ENCODE assay signal across 8 mouse cellular contexts in genomic region chr8:70131166-70131883, GRCm38 (mm10). TPM values are rescaled to one million over a fixed set of nuclear protein-coding genes. Genes with fewer than 3 reads are reported as not detected.
A peak's percentile ranks its signal among the peaks of the same experiment; 100 is the strongest.
DNase-seq lines count a peak whose midpoint lies in the region; ATAC-seq and TF ChIP-seq lines count a peak whose summit lies in the region.

Nr2c2ap (plus strand) TSS chr8:70131333.

- H3K9ac ChIP-seq in heart, embryonic 13.5 days, result peak within 1 kb of the TSS; percentile 89
- H3K9ac ChIP-seq in liver, embryonic 14.5 days (replicated peaks), result peak within 1 kb of the TSS; percentile 78
- peak within 1 kb of the TSS; percentile 61 for H3K9ac ChIP-seq in neural tube, embryonic 11.5 days (ENCODE audit: low read length)
- H3K9ac ChIP-seq in stomach, postnatal 0 days (ENCODE audit: low read length), result peak within 1 kb of the TSS; percentile 75

- H3K27me3 ChIP-seq in heart, embryonic 13.5 days (replicated peaks), result peaks cover 10% of the 10 kb centered on the region; the same call in 1 of the 2 replicates
- H3K27me3 ChIP-seq in liver, embryonic 14.5 days (ENCODE audit: control insufficient read depth, insufficient read depth, low read length), result no peaks in the 10 kb centered on the region
- no peaks in the 10 kb centered on the region for H3K27me3 ChIP-seq in neural tube, embryonic 11.5 days (ENCODE audit: control insufficient read depth, insufficient read depth, low read length)
- H3K27me3 ChIP-seq in stomach, postnatal 0 days (ENCODE audit: control insufficient read depth, insufficient read depth, low read length), result no peaks in the 10 kb centered on the region

- H3K4me2 ChIP-seq in heart, embryonic 13.5 days, result peak within 1 kb of the TSS; percentile 84
- peak within 1 kb of the TSS; percentile 90 for H3K4me2 ChIP-seq in liver, embryonic 14.5 days (ENCODE audit: low read depth)
- H3K4me2 ChIP-seq in neural tube, embryonic 11.5 days (ENCODE audit: low read depth), result peak within 1 kb of the TSS; percentile 76
- peak within 1 kb of the TSS; percentile 77 for H3K4me2 ChIP-seq in stomach, postnatal 0 days (replicated peaks; ENCODE audit: low read depth)

- peak; percentile 91 for ATAC-seq in erythroid progenitor cell, adult 5-6 weeks (replicated peaks; ENCODE audit: low FRiP score, poor library complexity, severe bottlenecking)
- ATAC-seq in heart, embryonic 13.5 days (ENCODE audit: extremely low read depth, insufficient number of reproducible peaks, low FRiP score, low TSS enrichment), result peak; percentile 50
- peak; percentile 83 for ATAC-seq in liver, embryonic 14.5 days (ENCODE audit: insufficient read depth)
- ATAC-seq in neural tube, embryonic 11.5 days (ENCODE audit: insufficient read depth, low FRiP score, low TSS enrichment), result peak; percentile 71
- peak; percentile 91 for ATAC-seq in stomach, postnatal 0 days (ENCODE audit: low FRiP score, low TSS enrichment)

- TF ChIP-seq POLR2A in brain, embryonic 14.5 days (IDR thresholded peaks at IDR 0.05; ENCODE audit: borderline replicate concordance, extremely low read depth, insufficient read depth, insufficient read length, poor library complexity, severe bottlenecking), result 0 out of 2 replicates have a peak, but pooled peaks have one; percentile 16

- H3K4me1 ChIP-seq in heart, embryonic 13.5 days, result peaks cover 61% of the 10 kb centered on the region
- peaks cover 7 to 20% of the 10 kb centered on the region in 2 experiments for H3K4me1 ChIP-seq in liver, embryonic 14.5 days (replicated peaks; ENCODE audit: control insufficient read depth in 2 of 2, insufficient read depth in 2 of 2, low read length in 1 of 2)
- peaks cover 3% of the 10 kb centered on the region for H3K4me1 ChIP-seq in neural tube, embryonic 11.5 days (ENCODE audit: control insufficient read depth, insufficient read depth, low read length)
- no peaks in the 10 kb centered on the region; the same call in 1 of the 2 replicates for H3K4me1 ChIP-seq in stomach, postnatal 0 days (replicated peaks; ENCODE audit: control insufficient read depth, insufficient read depth)

- TF ChIP-seq CTCF in brain, embryonic 14.5 days (IDR thresholded peaks at IDR 0.05; ENCODE audit: borderline replicate concordance, extremely low read depth, insufficient read depth, insufficient read length), result no peak; the same call in 1 of the 2 replicates
- TF ChIP-seq CTCF in liver, embryonic 14.5 days (IDR thresholded peaks at IDR 0.05; ENCODE audit: low read depth), result no peak
- 0 out of 2 replicates have a peak, but pooled peaks have one; percentile 17 for TF ChIP-seq CTCF in stomach, postnatal 0 days (IDR thresholded peaks at IDR 0.05; ENCODE audit: low read depth)

- peak; percentile 95 for DNase-seq in CD4-positive, CD25-positive, alpha-beta regulatory T cell, adult 2 months (ENCODE audit: low read depth, low spot score)
- DNase-seq in brain, embryonic 14.5 days (ENCODE audit: low read depth), result peak; percentile 94
- DNase-seq in kidney, postnatal 10 days, result peak; percentile 91
- peak; percentile 70 to 76 (median 72) for DNase-seq in liver, embryonic 14.5 days (ENCODE audit: low read depth in 3 of 3, low spot score in 3 of 3)
- peak; percentile 88 for DNase-seq in neural tube, embryonic 11.5 days (ENCODE audit: low spot score)
- peak; percentile 92 for DNase-seq in stomach, postnatal 0 days (ENCODE audit: low spot score)

- peak within 1 kb of the TSS; percentile 81 for H3K4me3 ChIP-seq in heart, embryonic 13.5 days
- H3K4me3 ChIP-seq in liver, embryonic 14.5 days (ENCODE audit: insufficient read depth in 1 of 2, low read depth in 2 of 2, low read length in 2 of 2), result peak within 1 kb of the TSS; percentile 68 to 87
- H3K4me3 ChIP-seq in neural tube, embryonic 11.5 days (ENCODE audit: low read depth, low read length), result peak within 1 kb of the TSS; percentile 61
- H3K4me3 ChIP-seq in stomach, postnatal 0 days (ENCODE audit: low read depth, low read length), result peak within 1 kb of the TSS; percentile 62

- 2% methylated on average over 37 of the region's 37 CpGs for WGBS in heart, embryonic 13.5 days
- WGBS in liver, embryonic 14.5 days (ENCODE audit: insufficient replicate concordance), result 1% methylated on average over 37 of the region's 37 CpGs
- under 1% methylated on average over 37 of the region's 37 CpGs for WGBS in neural tube, embryonic 11.5 days
- under 1% methylated on average over 37 of the region's 37 CpGs for WGBS in stomach, postnatal 0 days

- no peaks in the 10 kb centered on the region for H3K9me3 ChIP-seq in heart, embryonic 13.5 days
- no peaks in the 10 kb centered on the region for H3K9me3 ChIP-seq in liver, embryonic 14.5 days (ENCODE audit: control insufficient read depth, low read length)
- no peaks in the 10 kb centered on the region for H3K9me3 ChIP-seq in neural tube, embryonic 11.5 days (ENCODE audit: control insufficient read depth, low read length)
- H3K9me3 ChIP-seq in stomach, postnatal 0 days (ENCODE audit: control insufficient read depth, low read length), result no peaks in the 10 kb centered on the region

- TF ChIP-seq EP300 in liver, embryonic 14.5 days (IDR thresholded peaks at IDR 0.05; ENCODE audit: low read depth), result no peak
- TF ChIP-seq EP300 in stomach, postnatal 0 days (optimal IDR thresholded peaks at IDR 0.05), result no peak

- 0 out of 2 replicates have a peak within 1 kb of the TSS, but pooled peaks have one; percentile 41 for H3K27ac ChIP-seq in heart, embryonic 13.5 days (replicated peaks)
- peak within 1 kb of the TSS; percentile 25 for H3K27ac ChIP-seq in liver, embryonic 14.5 days
- H3K27ac ChIP-seq in neural tube, embryonic 11.5 days (ENCODE audit: low read depth, low read length), result no peak within 1 kb of the TSS
- no peak within 1 kb of the TSS for H3K27ac ChIP-seq in stomach, postnatal 0 days (replicated peaks)

- H3K36me3 ChIP-seq in heart, embryonic 13.5 days, result peaks cover 43% of the 10 kb centered on the region
- H3K36me3 ChIP-seq in liver, embryonic 14.5 days (replicated peaks; ENCODE audit: control insufficient read depth, insufficient read depth, low read depth), result peaks cover 10% of the 10 kb centered on the region
- H3K36me3 ChIP-seq in neural tube, embryonic 11.5 days (ENCODE audit: control insufficient read depth, insufficient read depth, low read length), result peaks cover 6% of the 10 kb centered on the region
- H3K36me3 ChIP-seq in stomach, postnatal 0 days (ENCODE audit: control insufficient read depth, insufficient read depth, low read length), result peaks cover 8% of the 10 kb centered on the region

RNA-seq across cellular contexts. Expression of gene Nr2c2ap, which starts in this region (rescaled TPM):
- polyA plus RNA-seq in brain, embryonic 14.5 days (2012; rRNA removed), result 17.5 and 24.0 TPM in 2 replicates
- total RNA-seq in erythroid progenitor cell, adult 5-6 weeks (2015; ENCODE audit: low replicate concordance), result 8.3 TPM in 1 of 2 replicates, not detected in the other
- 2.3 TPM in 1 of 2 replicates, not detected in the other for total RNA-seq in erythroid progenitor cell, adult 5-6 weeks (2017; ENCODE audit: low replicate concordance)
- polyA plus RNA-seq in heart, embryonic 13.5 days (2015; fragmentation: Nextera tagmentation; extraction: Ambion mirVana), result 30.5 and 34.3 TPM in 2 replicates
- polyA plus RNA-seq in liver, embryonic 14.5 days (2012; rRNA removed), result 9.3 and 11.1 TPM in 2 replicates
- polyA plus RNA-seq in liver, embryonic 14.5 days (2014; fragmentation: Nextera tagmentation; extraction: Ambion mirVana), result 11.8 and 12.0 TPM in 2 replicates
- polyA plus RNA-seq in neural tube, embryonic 11.5 days (2014; fragmentation: Nextera tagmentation; extraction: Ambion mirVana), result 18.9 and 20.6 TPM in 2 replicates
- 31.9 and 33.6 TPM in 2 replicates for polyA plus RNA-seq in stomach, postnatal 0 days (2015; fragmentation: Nextera tagmentation; extraction: Ambion mirVana)

Comparison
In these comparisons a context has a peak if more than half of its experiments do, and no peak if none do; other contexts are left out.
1. H3K27ac ChIP-seq: peak in heart, embryonic 13.5 days (single experiment) and liver, embryonic 14.5 days (single experiment); none in neural tube, embryonic 11.5 days (single experiment) and stomach, postnatal 0 days (single experiment).
2. Peak in every context shown above with its lines, with median percentiles within 50 percentile points of each other: DNase-seq, ATAC-seq, H3K4me2 ChIP-seq, H3K4me3 ChIP-seq and H3K9ac ChIP-seq.